Mouse (Mus musculus) midbrain, embryonic 14.5 days (tissue): ENCODE results near the gene Dagla. TPM values are rescaled to one million over a fixed set of nuclear protein-coding genes. Genes with fewer than 3 reads are reported as not detected.
A peak's percentile ranks its signal among the peaks of the same experiment; 100 is the strongest.

Experiments
- ATAC-seq: fragments of 200-750 bp; cut with Nextera tagmentation; 2 replicates; pipeline ENCODE4 v1.8.0; 2017; ENCODE audit warnings: moderate number of reproducible peaks, moderate library complexity; ENCODE audit not compliant: low FRiP score, low TSS enrichment
- DNase-seq: peaks from one replicate; pipeline ENCODE4 v3.0.0-alpha.2; 2015
- H3K27ac ChIP-seq: fragments of 300-500 bp; sonication (generic); replicated peaks from 2 replicates; pipeline ENCODE4 v1.5.1; 2014; ENCODE audit warnings: mild to moderate bottlenecking, low read depth, low read length, moderate library complexity
- H3K27me3 ChIP-seq: fragments of 300-500 bp; sonication (generic); 2 replicates; pipeline ENCODE4 v1.6.1; 2014; ENCODE audit warnings: low read length, control low read depth, mixed read lengths; ENCODE audit not compliant: control insufficient read depth, insufficient read depth
- H3K36me3 ChIP-seq: fragments of 300-500 bp; sonication (generic); 2 replicates; pipeline ENCODE4 v1.6.1; 2014; ENCODE audit warnings: low read length, control low read depth; ENCODE audit not compliant: control insufficient read depth, insufficient read depth
- H3K4me1 ChIP-seq: fragments of 300-500 bp; sonication (generic); 2 replicates; pipeline ENCODE4 v1.6.1; 2014; ENCODE audit warnings: mild to moderate bottlenecking, antibody characterized with exemption, low read length, control low read depth; ENCODE audit not compliant: control insufficient read depth, insufficient read depth
- H3K4me2 ChIP-seq: fragments of 300-500 bp; sonication (generic); 2 replicates; pipeline ENCODE4 v1.6.1; 2014; ENCODE audit warnings: mild to moderate bottlenecking, low read length, moderate library complexity
- H3K4me3 ChIP-seq: fragments of 300-500 bp; sonication (generic); replicated peaks from 2 replicates; pipeline ENCODE4 v1.5.1; 2014; ENCODE audit warnings: low read depth, low read length
- H3K9ac ChIP-seq: fragments of 300-500 bp; sonication (generic); replicated peaks from 2 replicates; pipeline ENCODE4 v1.6.1; 2014; ENCODE audit warnings: mild to moderate bottlenecking, low read length, moderate library complexity
- H3K9me3 ChIP-seq: fragments of 300-500 bp; sonication (generic); 2 replicates; pipeline ENCODE4 v1.6.1; 2016; ENCODE audit warnings: low read length, control low read depth, mixed read lengths; ENCODE audit not compliant: control insufficient read depth
- WGBS: fragments of 180-500 bp; shearing (Covaris S2); extraction: QIAGEN DNeasy Blood & Tissue Kit; methylation state at CpG from one replicate; pipeline ENCODE4 v1.1.7; 2014; 5-methylcytosine and 5-hydroxymethylcytosine counted together
- polyA plus RNA-seq: library from polyadenylated mRNA; unstranded; fragments of >200 nt; fragmentation: Nextera tagmentation; extraction: Ambion mirVana; gene quantifications from 2 replicates; pipeline ENCODE4 v1.2.1, GENCODE M21; 2014

Dagla gene
- polyA plus RNA-seq, 1 experiment from 2014 or later: 9.4 TPM

DNA sequence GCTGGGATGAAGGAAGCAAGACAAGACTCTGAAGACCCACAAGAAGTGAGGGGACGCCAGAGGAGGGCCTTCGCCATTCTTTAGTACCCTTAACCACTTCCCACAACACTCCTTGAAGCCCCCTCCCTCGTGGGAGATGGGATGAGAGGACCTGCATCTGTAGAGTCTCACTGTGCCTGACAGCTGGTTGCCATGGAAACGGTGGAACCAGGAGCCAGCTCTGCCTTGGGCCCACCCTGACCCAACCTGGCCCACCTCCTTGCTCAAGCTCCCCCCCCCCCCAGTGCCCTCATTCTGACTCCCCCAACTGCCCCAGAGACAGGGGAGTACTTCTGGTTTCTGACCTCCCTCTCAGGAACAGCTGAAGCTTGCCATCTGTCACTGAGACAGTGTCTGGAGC, 83.1 kb downstream of the Dagla start:
- H3K4me3 ChIP-seq: no peak overlapping the region
- ATAC-seq (no peak), DNase-seq (peak; percentile 27)
- H3K9me3 ChIP-seq: no peaks in the 10 kb centered on the region
- H3K36me3 ChIP-seq: no peaks in the 10 kb centered on the region
- H3K27ac ChIP-seq: no peak overlapping the region
- H3K4me2 ChIP-seq: no peak overlapping the region
- H3K27me3 ChIP-seq: no peaks in the 10 kb centered on the region
- WGBS: 70% methylated on average over 4 of the region's 4 CpGs
- 0 out of 2 replicates have a peak, but pooled peaks cover 4% of the 10 kb centered on the region for H3K4me1 ChIP-seq
- H3K9ac ChIP-seq: no peak overlapping the region

DNA sequence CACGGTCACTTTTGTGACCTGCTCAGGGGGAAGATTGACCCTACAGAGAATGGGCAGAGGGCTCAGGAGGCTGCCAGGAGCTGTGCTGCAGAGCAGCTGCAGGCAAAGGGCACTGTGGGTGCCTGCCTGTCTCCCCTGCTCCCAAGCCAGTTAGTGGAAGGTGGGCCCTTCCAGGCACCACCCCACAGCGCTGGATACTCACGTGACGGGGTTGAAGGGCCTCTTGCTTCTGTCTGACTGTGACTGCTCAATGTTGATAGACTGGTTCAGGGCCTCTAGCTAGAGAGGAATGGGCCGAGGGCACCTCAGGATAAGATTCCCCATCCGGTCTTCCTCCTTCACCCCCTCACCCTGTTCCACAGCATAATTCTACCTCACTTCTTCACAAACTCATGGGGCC, 85.1 kb downstream of the Dagla start:
- H3K4me2 ChIP-seq: no peak overlapping the region
- no peaks in the 10 kb centered on the region for H3K4me1 ChIP-seq
- H3K9ac ChIP-seq: no peak overlapping the region
- no peaks in the 10 kb centered on the region for H3K9me3 ChIP-seq
- WGBS: 70% methylated on average over 6 of the region's 6 CpGs
- H3K4me3 ChIP-seq: no peak overlapping the region
- H3K36me3 ChIP-seq: no peaks in the 10 kb centered on the region
- H3K27ac ChIP-seq: no peak overlapping the region
- ATAC-seq (no peak), DNase-seq (no peak)
- no peaks in the 10 kb centered on the region for H3K27me3 ChIP-seq

DNA sequence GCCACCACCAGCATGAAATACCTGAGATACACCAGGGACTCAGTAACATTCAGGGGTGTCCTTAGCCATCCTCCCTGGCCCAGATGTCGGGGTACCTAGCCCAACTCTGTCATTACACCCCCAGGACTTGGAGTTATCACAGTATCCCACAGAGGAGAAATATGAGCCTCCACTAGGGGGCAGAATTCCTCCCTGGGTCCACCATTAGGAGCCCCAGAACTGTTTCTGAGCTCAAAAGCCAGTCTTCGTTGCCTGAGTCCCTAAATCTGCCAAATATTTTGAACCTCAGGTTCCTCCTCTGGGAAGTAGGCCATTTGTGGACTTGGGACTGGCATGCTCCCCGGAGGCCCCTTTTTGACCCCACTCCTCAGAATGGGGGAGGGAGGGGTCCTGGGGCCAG, 85.6 kb downstream of the Dagla start:
- WGBS: 52% methylated on average over 3 of the region's 3 CpGs
- Histone ChIP-seq H3K4me2 (no peak overlapping the region), H3K27ac (no peak overlapping the region), H3K9ac (no peak overlapping the region), H3K27me3 (no peaks in the 10 kb centered on the region), H3K4me1 (no peaks in the 10 kb centered on the region), H3K36me3 (no peaks in the 10 kb centered on the region), H3K4me3 (no peak overlapping the region), H3K9me3 (no peaks in the 10 kb centered on the region)
- DNase-seq: peak; percentile 77
- ATAC-seq: peak; percentile 31; the same call in 1 of the 2 replicates

DNA sequence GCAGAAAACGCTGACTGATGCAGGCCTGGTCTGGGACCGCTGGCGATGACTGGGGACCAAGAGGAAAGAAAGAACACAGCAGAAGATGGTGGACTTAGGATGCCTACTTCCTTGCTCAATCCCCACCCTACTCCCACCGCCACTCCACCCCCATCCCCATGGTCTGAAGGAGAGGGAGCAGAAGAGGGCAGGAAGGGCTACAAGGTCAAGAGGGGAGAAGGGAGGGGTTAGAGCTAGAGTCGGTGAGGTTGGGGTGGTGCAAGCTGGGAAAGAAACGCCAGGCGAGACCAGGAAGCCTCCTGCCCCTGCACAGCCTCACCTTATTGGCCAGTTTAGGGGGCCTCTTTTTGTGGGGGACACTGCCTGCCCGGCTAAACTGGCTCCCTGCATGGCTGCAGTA, 88.6 kb downstream of the Dagla start:
- H3K9me3 ChIP-seq: no peaks in the 10 kb centered on the region
- H3K9ac ChIP-seq: no peak overlapping the region
- DNase-seq: no peak
- H3K27me3 ChIP-seq: no peaks in the 10 kb centered on the region
- H3K4me1 ChIP-seq: no peaks in the 10 kb centered on the region
- 85% methylated on average over 8 of the region's 8 CpGs for WGBS
- no peak for ATAC-seq
- peaks cover 6% of the 10 kb centered on the region; the same call in 1 of the 2 replicates for H3K36me3 ChIP-seq
- no peak overlapping the region for H3K4me2 ChIP-seq
- no peak overlapping the region for H3K27ac ChIP-seq
- H3K4me3 ChIP-seq: no peak overlapping the region

DNA sequence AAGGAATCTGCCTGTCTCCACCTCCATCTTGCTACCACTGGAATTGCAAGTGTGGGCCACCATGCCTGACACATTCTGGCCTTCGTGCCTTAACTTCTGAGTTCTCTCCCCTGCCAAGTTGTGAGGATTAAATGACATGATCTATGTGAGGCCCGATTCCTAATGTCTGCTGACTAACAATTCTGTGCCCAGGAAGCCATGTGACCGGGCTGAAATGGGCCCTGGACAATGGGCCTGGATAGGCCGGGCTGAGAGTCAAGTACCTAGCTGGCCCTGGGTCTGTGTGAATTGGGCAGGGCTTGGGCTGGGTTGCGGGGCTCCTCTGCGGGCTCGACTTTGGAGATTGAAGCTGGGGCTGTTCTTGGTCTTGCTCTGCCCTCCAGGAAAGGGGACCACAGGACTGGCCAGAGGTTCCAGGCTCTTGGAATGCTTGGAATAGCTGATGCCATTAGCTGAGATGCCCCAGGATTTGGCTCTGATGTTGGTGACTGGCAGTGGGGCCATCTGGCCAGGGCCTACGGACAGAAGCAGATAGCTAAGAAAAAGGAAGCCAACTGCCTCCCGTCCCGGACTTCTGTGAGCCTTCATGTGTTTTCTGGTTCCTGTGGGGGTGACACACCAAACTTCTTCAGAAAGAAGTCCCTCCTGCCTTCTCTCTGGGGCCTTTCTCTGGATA, 90.7 kb downstream of the Dagla start:
- H3K9ac ChIP-seq: no peak overlapping the region
- H3K27ac ChIP-seq: no peak overlapping the region
- H3K4me3 ChIP-seq: no peak overlapping the region
- no peaks in the 10 kb centered on the region for H3K27me3 ChIP-seq
- H3K4me1 ChIP-seq: no peaks in the 10 kb centered on the region
- 92% methylated on average over 10 of the region's 10 CpGs for WGBS
- ATAC-seq (no peak), DNase-seq (no peak)
- no peak overlapping the region for H3K4me2 ChIP-seq
- peaks cover 24% of the 10 kb centered on the region for H3K36me3 ChIP-seq
- no peaks in the 10 kb centered on the region for H3K9me3 ChIP-seq

DNA sequence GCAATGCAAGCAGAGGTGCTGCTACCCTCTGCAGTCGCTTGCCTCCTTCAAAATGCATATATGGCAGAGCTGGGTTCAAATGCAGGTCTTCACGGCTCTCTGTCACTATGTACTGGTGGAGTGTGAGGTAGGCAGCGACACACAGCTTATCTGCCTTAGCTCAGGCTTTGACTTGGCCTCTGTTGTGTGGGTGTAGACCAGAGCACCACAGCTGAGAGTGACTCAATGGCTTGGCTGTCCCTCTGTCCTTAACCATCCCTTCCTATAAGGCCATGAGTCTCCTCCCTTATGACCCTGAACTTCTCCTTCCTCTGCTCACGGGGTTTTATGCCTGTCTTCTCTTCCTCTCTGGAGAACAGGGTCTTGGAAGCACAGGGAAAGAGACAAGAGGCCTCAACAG, 93.8 kb downstream of the Dagla start:
- ATAC-seq: no peak
- H3K4me3 ChIP-seq: no peak overlapping the region
- no peaks in the 10 kb centered on the region for H3K9me3 ChIP-seq
- no peak for DNase-seq
- H3K27me3 ChIP-seq: no peaks in the 10 kb centered on the region
- peaks cover 53% of the 10 kb centered on the region for H3K36me3 ChIP-seq
- H3K4me2 ChIP-seq: no peak overlapping the region
- WGBS: 86% methylated on average over 4 of the region's 4 CpGs
- no peaks in the 10 kb centered on the region for H3K4me1 ChIP-seq
- no peak overlapping the region for H3K9ac ChIP-seq
- no peak overlapping the region for H3K27ac ChIP-seq

DNA sequence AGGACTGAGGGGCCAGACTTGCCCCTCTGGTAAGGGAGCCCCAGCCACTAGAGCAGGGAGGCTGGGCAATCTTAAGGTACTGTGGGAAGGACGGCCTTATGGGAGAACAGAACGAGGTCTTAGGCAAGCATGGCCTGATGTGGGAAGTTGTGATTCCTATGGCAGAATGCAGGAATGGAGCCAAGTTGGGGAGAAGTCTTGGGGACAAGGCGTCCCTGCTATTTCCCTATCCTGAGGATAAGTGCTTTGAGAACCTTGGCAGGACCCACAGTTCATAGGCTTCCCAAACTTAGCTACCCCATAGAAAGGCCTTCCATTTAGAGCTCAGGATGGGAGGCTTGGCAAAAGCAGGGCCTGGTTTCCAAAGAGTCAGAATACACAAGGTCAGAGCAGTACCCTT, 95.8 kb downstream of the Dagla start:
- Histone ChIP-seq H3K36me3 (peaks cover 54% of the 10 kb centered on the region), H3K4me2 (no peak overlapping the region), H3K9me3 (no peaks in the 10 kb centered on the region), H3K4me3 (no peak overlapping the region), H3K9ac (no peak overlapping the region), H3K4me1 (no peaks in the 10 kb centered on the region), H3K27me3 (no peaks in the 10 kb centered on the region), H3K27ac (no peak overlapping the region)
- DNase-seq: no peak
- ATAC-seq: no peak
- WGBS: 88% methylated on average over 3 of the region's 3 CpGs

DNA sequence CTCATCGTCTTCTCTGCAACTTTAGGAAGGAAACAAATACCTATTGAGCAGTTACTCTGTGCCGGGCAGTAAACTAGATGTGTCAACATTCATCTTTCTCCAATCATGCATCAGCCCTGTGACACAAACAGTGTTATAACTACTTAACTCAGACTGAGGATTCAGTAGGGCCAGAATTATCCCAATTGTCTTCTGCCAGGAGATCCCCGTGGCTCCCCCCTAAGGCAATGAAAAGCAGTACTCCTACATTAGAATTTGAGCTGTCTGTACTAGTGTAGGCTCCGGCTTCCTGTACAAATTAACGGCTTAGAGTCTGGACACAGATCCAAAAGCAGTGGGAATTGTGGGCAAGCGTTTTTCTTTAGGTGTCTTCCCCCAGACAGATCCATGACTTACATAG, 99.6 kb downstream of the Dagla start:
- DNase-seq: no peak
- H3K36me3 ChIP-seq: peaks cover 49% of the 10 kb centered on the region
- peak overlapping the region; percentile 68; the same call in 1 of the 2 replicates for H3K4me3 ChIP-seq
- WGBS: 82% methylated on average over 6 of the region's 6 CpGs
- no peak overlapping the region for H3K27ac ChIP-seq
- H3K27me3 ChIP-seq: no peaks in the 10 kb centered on the region
- H3K4me1 ChIP-seq: peaks cover 8% of the 10 kb centered on the region
- ATAC-seq: no peak
- no peak overlapping the region for H3K9ac ChIP-seq
- H3K9me3 ChIP-seq: no peaks in the 10 kb centered on the region
- H3K4me2 ChIP-seq: peak overlapping the region; percentile 90

DNA sequence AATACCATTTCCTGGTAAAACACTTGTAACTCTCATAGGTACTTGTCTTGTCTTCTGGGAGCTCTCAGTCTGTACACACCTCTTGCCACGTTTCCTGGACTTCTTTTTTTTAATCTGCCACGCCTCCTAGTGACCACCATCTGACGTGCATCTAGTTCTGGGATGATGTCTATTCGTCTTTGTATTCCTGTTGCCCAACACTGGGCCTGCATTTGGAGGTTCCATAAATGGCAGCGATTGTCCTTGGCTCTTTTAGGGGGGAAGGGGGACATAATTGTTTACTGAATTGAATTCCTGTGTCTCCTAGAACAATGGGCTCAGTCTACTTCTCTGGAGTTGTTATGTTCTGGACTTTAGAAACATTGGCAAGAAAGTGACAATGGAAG, 100.1 kb downstream of the Dagla start:
- H3K9ac ChIP-seq: peak overlapping the region; percentile 65
- no peak for ATAC-seq
- peak; percentile 59 for DNase-seq
- peak overlapping the region; percentile 87 for H3K27ac ChIP-seq
- H3K36me3 ChIP-seq: peaks cover 50% of the 10 kb centered on the region
- 2% methylated on average over 5 of the region's 5 CpGs for WGBS
- H3K27me3 ChIP-seq: no peaks in the 10 kb centered on the region
- no peaks in the 10 kb centered on the region for H3K9me3 ChIP-seq
- H3K4me1 ChIP-seq: peaks cover 8% of the 10 kb centered on the region
- peak overlapping the region; percentile 90 for H3K4me2 ChIP-seq
- peak overlapping the region; percentile 68 for H3K4me3 ChIP-seq
